Mouse (Mus musculus) retina, adult 2 months (tissue): Measurements from ENCODE around the gene Camk2b.
"Not testable (repeated sequence)": the region's sequence is repeated elsewhere in the genome, so short reads cannot be mapped to it uniquely, and the experiment has no call there.

Experiments used
- DNase-seq: peaks from one replicate; pipeline ENCODE4 v3.0.0-alpha.2; 2012; ENCODE audit warnings: low read depth, low spot score

The Camk2b gene

DNA sequence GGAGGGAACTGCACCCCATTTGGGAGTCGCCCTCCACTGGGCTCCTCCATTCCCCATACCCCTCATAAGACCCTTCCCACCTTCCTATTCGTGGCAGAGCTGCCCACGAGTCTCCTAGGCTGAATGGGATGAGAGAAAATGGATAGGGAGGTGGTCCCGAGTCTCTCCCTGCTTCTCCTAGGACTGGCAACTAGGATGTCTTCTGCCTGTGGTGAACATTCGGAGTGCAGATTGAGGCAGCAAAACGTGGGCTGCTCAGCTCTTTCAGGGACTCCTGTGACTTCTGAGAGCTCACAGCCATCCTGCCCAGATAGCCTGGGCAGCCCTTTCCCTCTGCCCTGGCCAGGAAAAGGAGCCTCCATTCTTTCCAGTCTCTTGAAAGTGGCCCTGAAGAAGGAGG lies at the start of gene Camk2b:
Gene Camk2b (minus strand): TSS at position 187 of the 400 bp plus-strand sequence.
- DNase-seq, result no peak

GRCm38 (mm10) chr11:6111734-6112484 lies 45.7 kb upstream of the Camk2b start:
- no peak for DNase-seq

- DNase-seq, result no peak
These were observed 43.8 kb upstream of the Camk2b start for GRCm38 (mm10) chr11:6109990-6110389.

DNA sequence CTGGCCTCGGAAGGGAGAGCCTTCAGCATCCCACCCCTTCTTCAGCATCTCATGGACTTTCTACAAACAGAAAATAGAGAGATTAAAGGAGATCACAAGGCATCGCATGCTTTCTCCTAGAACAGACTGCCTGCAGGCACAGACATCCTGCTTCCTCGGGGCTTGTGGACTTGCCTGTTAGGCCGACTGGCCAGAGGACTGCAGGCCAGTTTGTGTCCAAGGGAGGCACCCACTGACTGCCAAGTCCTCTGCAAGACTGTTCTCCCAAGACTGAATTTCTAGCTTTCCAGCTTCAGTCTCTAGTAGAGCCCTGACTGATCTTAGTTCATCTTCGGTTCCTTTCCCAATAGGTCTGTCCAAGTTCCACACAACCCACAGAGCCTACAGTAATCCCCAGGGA lies 42.1 kb upstream of the Camk2b start:
- DNase-seq, result no peak

DNA sequence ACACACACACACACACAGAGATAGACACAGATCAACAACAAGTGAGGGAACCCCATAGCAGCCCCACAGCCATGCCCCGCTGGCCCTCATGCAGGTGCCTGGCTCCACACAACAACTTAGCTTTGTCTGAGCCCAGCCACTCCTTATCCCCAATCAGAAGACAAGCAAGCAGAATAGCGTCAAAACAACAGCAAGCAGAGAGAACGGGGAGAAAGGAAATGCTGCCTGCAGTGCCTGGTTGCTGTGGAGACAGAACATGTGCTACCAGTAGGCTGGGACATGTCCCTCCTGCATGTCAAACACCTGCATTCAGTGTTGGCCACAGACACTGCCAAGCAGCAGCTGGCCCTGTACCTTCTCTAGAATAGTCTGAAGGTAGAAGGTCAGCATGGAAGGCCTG lies 41.6 kb upstream of the Camk2b start:
- no peak for DNase-seq

DNA sequence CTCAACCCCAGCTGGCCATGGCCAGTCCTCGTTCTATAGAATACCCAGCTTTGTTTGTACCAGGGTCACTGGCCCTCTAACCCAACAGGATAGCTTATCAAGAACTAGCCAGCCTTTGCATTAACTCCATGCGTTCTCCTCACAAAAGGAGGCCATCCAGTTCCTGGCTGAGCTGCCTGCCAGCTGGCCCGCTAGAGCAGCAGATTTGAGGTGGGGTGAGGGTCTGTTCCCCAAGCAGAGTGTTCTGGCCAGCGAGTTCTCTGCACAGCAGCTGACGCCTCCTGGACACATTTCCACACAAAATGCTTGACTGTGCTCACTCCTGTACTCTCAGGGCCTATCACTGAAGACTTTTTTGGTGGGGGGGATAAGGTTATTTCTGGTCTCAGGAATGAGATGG lies 38.6 kb upstream of the Camk2b start:
- no peak for DNase-seq

DNA sequence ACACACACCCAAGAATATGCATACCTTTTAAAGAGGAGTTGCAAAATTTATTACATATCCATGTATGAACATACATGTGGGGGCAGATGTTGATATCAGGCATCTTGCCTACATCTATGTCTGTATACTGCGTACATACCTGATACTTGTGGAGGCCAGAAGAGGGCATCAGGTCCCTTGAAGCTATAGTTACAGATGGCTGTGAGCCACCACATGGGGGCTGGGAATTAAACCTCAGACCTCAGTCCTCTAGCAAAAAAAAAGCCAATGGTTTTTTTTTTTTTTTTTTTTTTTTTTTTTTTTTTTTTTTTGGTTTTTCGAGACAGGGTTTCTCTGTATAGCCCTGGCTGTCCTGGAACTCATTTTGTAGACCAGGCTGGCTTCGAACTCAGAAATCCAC lies 30.5 kb upstream of the Camk2b start:
- not testable (repeated sequence) for DNase-seq

GRCm38 (mm10) chr11:6086991-6087390 lies 20.8 kb upstream of the Camk2b start:
- DNase-seq, result no peak

DNA sequence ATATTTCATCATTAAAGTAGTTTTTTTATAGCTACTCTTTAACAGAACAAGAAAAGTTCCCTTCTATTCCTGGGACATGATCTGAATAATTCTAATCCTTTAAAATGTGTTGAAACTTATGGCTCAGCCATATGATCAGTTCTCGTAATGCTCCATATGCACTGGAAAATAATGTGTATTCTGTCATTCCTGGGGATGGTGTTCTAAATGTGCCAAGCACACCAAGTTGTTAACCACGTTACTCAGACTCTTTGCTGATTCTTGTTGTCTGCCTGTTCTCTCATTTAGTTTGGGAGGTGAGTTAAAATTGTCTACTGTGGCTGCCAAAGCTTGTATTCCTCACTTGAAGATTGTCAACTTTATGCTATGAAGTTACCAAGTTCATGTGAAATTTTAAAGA lies 12.6 kb upstream of the Camk2b start:
- DNase-seq, result no peak

- DNase-seq, result no peak
These were observed 9.5 kb upstream of the Camk2b start for GRCm38 (mm10) chr11:6075618-6076066.

- DNase-seq, result no peak
These were observed 2.2 kb upstream of the Camk2b start for GRCm38 (mm10) chr11:6068181-6068957.

DNA sequence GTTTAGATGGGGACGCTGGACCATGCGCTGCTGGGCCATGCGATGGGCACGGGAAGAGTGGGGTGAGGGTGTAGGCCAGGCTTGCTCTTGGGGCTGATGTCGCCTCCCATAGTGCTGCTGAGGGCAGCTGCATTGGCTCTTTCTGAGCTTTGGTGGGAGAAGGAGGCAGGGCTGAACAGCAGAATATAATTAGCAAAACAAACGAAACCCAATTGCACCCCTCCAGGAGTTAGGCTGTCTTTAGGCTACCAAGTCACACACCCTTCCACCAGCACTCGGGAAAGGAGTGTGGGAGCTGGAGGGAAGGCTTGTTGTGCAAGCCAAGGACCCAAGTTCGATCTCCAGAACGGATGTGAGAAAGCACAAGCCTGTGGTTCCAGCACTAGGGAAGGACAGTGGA lies 998 bp upstream of the Camk2b start:
- DNase-seq, result no peak

DNA sequence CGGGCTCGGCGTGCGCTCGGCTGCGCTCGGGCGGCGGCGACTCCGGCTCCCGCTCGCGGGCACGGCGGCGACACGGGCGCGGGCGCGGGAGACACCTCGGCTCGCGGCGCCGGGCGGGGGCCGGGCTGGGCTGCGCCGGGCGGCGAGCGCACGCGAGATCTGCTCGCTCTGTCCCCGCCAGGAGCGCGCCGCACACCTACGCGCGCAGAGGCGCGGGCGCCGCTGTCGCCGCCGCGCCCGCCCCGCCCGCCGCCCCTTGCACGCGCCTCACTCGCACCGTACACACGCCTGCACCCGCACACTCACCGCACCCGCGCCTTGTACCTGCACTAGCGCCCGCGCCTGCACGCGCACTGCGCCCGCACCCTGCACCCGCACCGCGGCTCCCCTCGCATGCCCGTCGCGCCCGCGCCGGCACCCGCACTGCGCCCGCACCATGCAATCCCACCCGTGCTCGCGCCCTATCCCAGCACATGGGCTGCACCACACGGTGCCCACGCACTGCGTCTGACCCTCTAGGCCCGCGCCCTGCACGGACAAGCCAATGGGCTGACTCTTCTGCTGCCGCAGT lies 526 bp downstream of the Camk2b start:
- no peak for DNase-seq

GRCm38 (mm10) chr11:6065046-6065521 lies 1.1 kb downstream of the Camk2b start:
- no peak for DNase-seq

GRCm38 (mm10) chr11:6064215-6065045 lies 1.7 kb downstream of the Camk2b start:
- DNase-seq, result no peak

DNA sequence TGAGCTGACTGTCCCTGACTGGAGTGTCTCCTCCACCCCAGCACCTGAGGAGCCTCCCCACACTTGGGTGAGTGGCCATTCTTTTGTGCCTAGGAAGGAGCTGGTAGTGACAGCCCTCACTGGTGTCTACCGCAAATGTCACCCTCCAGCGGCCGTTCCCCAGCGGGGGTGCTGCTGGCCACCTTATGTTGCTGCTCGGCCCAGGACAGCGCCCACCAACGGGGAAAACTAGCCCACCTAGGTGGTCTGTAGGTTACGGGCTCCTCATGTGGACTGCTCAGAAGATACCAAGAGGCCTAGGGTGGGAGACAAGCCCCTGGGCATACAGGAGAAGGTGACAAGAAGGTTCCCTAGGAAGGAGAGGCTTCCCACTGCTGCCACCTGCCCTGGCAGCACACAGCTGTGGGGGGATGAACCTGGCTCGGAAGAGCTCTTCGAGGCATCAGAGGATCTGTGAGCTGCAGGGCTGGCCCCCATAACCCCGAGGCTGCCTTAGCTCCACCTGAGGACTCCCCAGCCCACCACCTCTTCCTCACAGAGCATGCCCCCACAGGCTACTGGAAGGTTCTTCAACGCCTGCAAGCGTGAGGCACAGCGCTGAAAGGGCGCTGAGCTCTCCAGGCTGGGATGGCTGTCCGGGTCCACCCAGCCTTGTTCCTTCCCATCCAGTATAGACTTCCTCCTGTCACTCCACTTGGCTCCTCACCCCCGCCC lies 2.5 kb downstream of the Camk2b start:
- no peak for DNase-seq

- no peak for DNase-seq
These were observed 3.1 kb downstream of the Camk2b start for GRCm38 (mm10) chr11:6063065-6063464.

- DNase-seq, result no peak
These were observed 3.8 kb downstream of the Camk2b start for GRCm38 (mm10) chr11:6062329-6062728.

GRCm38 (mm10) chr11:6061891-6062290 lies 4.3 kb downstream of the Camk2b start:
- DNase-seq, result no peak

GRCm38 (mm10) chr11:6059162-6059561 lies 7.0 kb downstream of the Camk2b start:
- DNase-seq, result no peak

- no peak for DNase-seq
These were observed 12.8 kb downstream of the Camk2b start for GRCm38 (mm10) chr11:6053386-6053785.
